Mouse (Mus musculus) cerebellum, postnatal 14 days (tissue): ENCODE data around the gene Afmid.

ENCODE experiments used
- DNase-seq, 2 experiments: peaks; one replicate each; pipeline ENCODE4 v3.0.0; 2021; ENCODE audit warnings: mixed read lengths in 2 of 2

Gene Afmid

GRCm38 (mm10) chr11:117886000-117886399 lies 60.3 kb downstream of the Afmid start:
- DNase-seq = no peak

GRCm38 (mm10) chr11:117888168-117888852 lies 62.6 kb downstream of the Afmid start:
- DNase-seq = no peak

- no peak for DNase-seq
These were observed 63.4 kb downstream of the Afmid start for GRCm38 (mm10) chr11:117888853-117889822.
